Mouse (Mus musculus) midbrain, embryonic 14.5 days (tissue): ENCODE data around the gene Gm20538. TPM values are rescaled to one million over a fixed set of nuclear protein-coding genes. Genes with fewer than 3 reads are reported as not detected.
A peak's percentile ranks its signal among the peaks of the same experiment; 100 is the strongest.

Experiments
- ATAC-seq: fragments of 200-750 bp; cut with Nextera tagmentation; 2 replicates; pipeline ENCODE4 v1.8.0; 2017; ENCODE audit warnings: moderate number of reproducible peaks, moderate library complexity; ENCODE audit not compliant: low FRiP score, low TSS enrichment
- DNase-seq: peaks from one replicate; pipeline ENCODE4 v3.0.0-alpha.2; 2015
- H3K27ac ChIP-seq: fragments of 300-500 bp; sonication (generic); replicated peaks from 2 replicates; pipeline ENCODE4 v1.5.1; 2014; ENCODE audit warnings: mild to moderate bottlenecking, low read depth, low read length, moderate library complexity
- H3K27me3 ChIP-seq: fragments of 300-500 bp; sonication (generic); 2 replicates; pipeline ENCODE4 v1.6.1; 2014; ENCODE audit warnings: low read length, control low read depth, mixed read lengths; ENCODE audit not compliant: control insufficient read depth, insufficient read depth
- H3K36me3 ChIP-seq: fragments of 300-500 bp; sonication (generic); 2 replicates; pipeline ENCODE4 v1.6.1; 2014; ENCODE audit warnings: low read length, control low read depth; ENCODE audit not compliant: control insufficient read depth, insufficient read depth
- H3K4me1 ChIP-seq: fragments of 300-500 bp; sonication (generic); 2 replicates; pipeline ENCODE4 v1.6.1; 2014; ENCODE audit warnings: mild to moderate bottlenecking, antibody characterized with exemption, low read length, control low read depth; ENCODE audit not compliant: control insufficient read depth, insufficient read depth
- H3K4me2 ChIP-seq: fragments of 300-500 bp; sonication (generic); 2 replicates; pipeline ENCODE4 v1.6.1; 2014; ENCODE audit warnings: mild to moderate bottlenecking, low read length, moderate library complexity
- H3K4me3 ChIP-seq: fragments of 300-500 bp; sonication (generic); replicated peaks from 2 replicates; pipeline ENCODE4 v1.5.1; 2014; ENCODE audit warnings: low read depth, low read length
- H3K9ac ChIP-seq: fragments of 300-500 bp; sonication (generic); replicated peaks from 2 replicates; pipeline ENCODE4 v1.6.1; 2014; ENCODE audit warnings: mild to moderate bottlenecking, low read length, moderate library complexity
- H3K9me3 ChIP-seq: fragments of 300-500 bp; sonication (generic); 2 replicates; pipeline ENCODE4 v1.6.1; 2016; ENCODE audit warnings: low read length, control low read depth, mixed read lengths; ENCODE audit not compliant: control insufficient read depth
- WGBS: fragments of 180-500 bp; shearing (Covaris S2); extraction: QIAGEN DNeasy Blood & Tissue Kit; methylation state at CpG from one replicate; pipeline ENCODE4 v1.1.7; 2014; 5-methylcytosine and 5-hydroxymethylcytosine counted together
- polyA plus RNA-seq: library from polyadenylated mRNA; unstranded; fragments of >200 nt; fragmentation: Nextera tagmentation; extraction: Ambion mirVana; gene quantifications from 2 replicates; pipeline ENCODE4 v1.2.1, GENCODE M21; 2014

Gene Gm20538
- polyA plus RNA-seq, 1 experiment from 2014 or later, result not detected

DNA sequence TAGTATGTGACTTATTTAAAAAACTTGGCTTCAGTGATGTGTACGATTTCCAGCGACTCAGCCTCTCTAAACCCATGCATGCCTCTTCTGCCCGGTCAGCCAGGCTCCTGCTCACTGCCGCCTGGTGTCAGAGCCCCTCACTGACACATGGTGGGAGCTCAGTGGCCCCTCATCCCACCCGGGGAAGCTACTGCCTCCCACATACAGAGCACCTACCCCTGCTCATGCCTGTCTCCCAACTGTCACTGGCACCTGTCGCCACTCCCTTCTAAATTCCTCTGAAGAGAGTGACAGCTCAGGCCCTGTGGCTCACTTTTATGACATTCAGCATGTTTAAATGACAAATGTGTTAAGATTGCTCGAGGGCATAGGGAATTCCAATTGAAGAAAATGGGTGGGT, 23.6 kb upstream of the Gm20538 start:
- H3K27ac ChIP-seq, result no peak overlapping the region
- H3K27me3 ChIP-seq, result no peaks in the 10 kb centered on the region
- no peak overlapping the region for H3K9ac ChIP-seq
- no peaks in the 10 kb centered on the region for H3K4me1 ChIP-seq
- H3K4me3 ChIP-seq, result no peak overlapping the region
- no peaks in the 10 kb centered on the region for H3K9me3 ChIP-seq
- no peak for ATAC-seq
- H3K36me3 ChIP-seq, result peaks cover 40% of the 10 kb centered on the region
- no peak for DNase-seq
- no peak overlapping the region for H3K4me2 ChIP-seq
- 82% methylated on average over 7 of the region's 7 CpGs for WGBS

DNA sequence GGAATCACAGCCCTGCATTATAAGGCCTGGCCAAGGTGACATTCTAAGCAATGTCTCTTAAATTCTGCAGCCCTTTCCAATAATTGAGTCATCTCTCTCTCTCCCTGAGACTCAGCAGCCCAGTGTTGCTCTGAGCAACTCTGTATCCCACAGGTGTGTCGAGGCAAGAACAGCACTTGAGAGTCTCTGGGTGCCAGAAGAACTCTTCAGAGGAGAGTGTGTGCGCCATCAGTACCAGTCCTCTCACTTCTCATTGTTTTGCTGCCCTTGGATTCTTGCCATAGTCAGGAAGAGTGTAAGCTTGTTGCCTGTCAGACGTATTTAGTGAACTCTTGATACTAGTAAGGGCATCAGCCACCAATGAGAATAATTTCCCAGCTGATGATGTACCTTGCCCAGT, 15.1 kb upstream of the Gm20538 start:
- Histone ChIP-seq H3K36me3 (peaks cover 80% of the 10 kb centered on the region), H3K9ac (no peak overlapping the region)

DNA sequence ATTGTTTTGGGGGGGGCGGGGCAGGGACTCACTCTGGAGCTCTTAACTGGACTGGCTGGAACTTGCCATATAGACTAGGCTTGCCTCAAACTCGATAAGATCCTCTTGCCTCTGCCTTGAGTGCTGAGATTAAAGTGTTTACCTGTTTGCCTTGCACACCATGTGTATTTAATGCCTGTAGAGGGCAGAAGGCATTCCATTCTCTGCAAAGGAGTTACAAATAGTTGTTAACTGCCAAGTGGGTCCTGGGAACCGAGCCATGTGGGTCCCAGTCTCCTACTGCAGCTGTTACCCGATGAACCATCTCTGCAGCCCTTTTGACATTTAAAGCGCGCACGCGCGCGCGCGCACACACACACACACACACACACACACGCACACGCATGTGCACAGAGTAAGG, 11.4 kb upstream of the Gm20538 start:
- WGBS, result 94% methylated on average over 14 of the region's 14 CpGs
- H3K4me3 ChIP-seq, result peak overlapping the region; percentile 66; the same call in 1 of the 2 replicates
- no peaks in the 10 kb centered on the region for H3K9me3 ChIP-seq
- no peak for ATAC-seq
- no peak overlapping the region; the same call in 1 of the 2 replicates for H3K9ac ChIP-seq
- peaks cover 42% of the 10 kb centered on the region for H3K36me3 ChIP-seq
- H3K4me2 ChIP-seq, result peak overlapping the region; percentile 88
- no peaks in the 10 kb centered on the region for H3K27me3 ChIP-seq
- H3K27ac ChIP-seq, result no peak overlapping the region
- H3K4me1 ChIP-seq, result peaks cover 12% of the 10 kb centered on the region
- DNase-seq, result no peak

More for the DNA sequence above, 15.1 kb upstream of the Gm20538 start:
- WGBS, result 88% methylated on average over 3 of the region's 3 CpGs
- no peak overlapping the region for H3K27ac ChIP-seq
- H3K4me3 ChIP-seq, result no peak overlapping the region
- no peaks in the 10 kb centered on the region for H3K27me3 ChIP-seq
- peaks cover 12% of the 10 kb centered on the region for H3K4me1 ChIP-seq
- no peak for ATAC-seq
- no peak overlapping the region for H3K4me2 ChIP-seq
- no peak for DNase-seq
- no peaks in the 10 kb centered on the region for H3K9me3 ChIP-seq

DNA sequence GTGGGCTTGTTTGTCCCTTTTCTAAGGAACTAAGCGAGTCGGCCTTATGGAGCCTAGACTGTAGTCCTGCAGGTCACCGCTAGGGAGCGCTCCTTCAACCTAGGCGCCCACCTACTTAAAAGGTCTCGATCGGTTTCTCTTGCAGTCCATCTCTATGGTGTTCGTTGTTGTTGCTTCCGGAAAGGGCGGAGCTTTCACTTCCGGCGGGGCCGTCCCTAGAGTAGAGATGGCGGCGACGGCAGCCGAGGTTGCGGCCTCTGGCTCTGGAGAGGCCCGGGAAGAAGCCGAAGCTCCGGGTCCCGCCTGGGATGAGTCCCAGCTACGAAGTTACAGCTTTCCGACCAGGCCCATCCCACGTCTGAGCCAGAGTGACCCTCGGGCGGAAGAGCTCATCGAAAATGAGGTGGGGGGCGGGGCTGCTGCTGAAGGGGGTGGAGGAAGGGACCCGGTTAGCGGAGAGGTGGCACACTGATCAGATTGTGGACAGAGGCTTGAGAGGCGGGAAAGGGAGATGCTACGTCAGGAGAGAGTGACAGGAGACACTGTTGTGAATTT, 10.1 kb upstream of the Gm20538 start, which contains the start of gene Hif1an:
TSS of gene Hif1an (plus strand) at position 199 of the 555 bp plus-strand sequence.
- WGBS, result under 1% methylated on average over 33 of the region's 33 CpGs
- Histone ChIP-seq H3K9ac (peak within 1 kb of the TSS; percentile 72), H3K4me2 (peak within 1 kb of the TSS; percentile 88), H3K4me1 (peaks cover 12% of the 10 kb centered on the region), H3K4me3 (peak within 1 kb of the TSS; percentile 66), H3K9me3 (no peaks in the 10 kb centered on the region), H3K27me3 (no peaks in the 10 kb centered on the region), H3K36me3 (peaks cover 29% of the 10 kb centered on the region), H3K27ac (peak within 1 kb of the TSS; percentile 79)
- ATAC-seq, result peak; percentile 95
- DNase-seq, result peak; percentile 98

DNA sequence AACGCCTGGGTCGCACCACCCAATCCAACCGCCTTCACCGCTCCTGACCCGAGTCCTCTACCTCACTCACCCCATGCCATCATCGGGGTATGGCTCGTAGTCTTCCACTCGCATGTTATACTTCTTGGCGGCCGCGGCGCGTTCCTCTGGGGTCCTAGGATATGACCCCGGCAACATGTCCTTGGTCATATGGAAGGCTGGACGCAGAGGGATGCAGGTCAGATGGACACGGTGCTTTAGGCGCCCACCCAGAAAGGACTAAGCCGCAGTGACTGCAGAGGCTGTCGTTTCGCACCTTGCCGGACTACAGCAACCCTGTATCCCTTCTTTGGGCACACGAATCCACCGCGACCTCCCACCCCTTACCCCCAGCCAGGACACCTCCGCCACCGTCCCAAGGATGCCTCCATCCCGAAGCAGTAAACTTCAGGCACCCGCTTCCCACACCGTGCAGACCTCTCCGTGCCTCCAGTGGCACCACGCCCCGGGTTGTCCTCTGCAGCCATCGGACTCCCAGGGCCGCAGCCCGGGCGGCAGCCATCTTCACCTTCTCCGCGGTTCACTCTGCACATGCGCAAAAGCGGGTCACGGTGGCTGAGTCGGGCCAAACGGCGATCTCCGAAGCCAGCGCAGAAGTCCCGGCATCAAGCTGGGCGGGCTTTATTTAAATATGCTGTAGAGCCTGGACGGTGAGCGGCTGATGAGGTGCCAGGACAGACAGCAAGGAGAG, 2.4 kb upstream of the Gm20538 start, which contains the start of gene Ndufb8:
TSS of gene Ndufb8 (minus strand) at position 580 of the 730 bp plus-strand sequence.
- Histone ChIP-seq H3K4me2 (peak within 1 kb of the TSS; percentile 62), H3K9ac (peak within 1 kb of the TSS; percentile 92), H3K27me3 (no peaks in the 10 kb centered on the region), H3K4me1 (peaks cover 7% of the 10 kb centered on the region; the same call in 1 of the 2 replicates), H3K27ac (peak within 1 kb of the TSS; percentile 68), H3K4me3 (peak within 1 kb of the TSS; percentile 73), H3K36me3 (peaks cover 36% of the 10 kb centered on the region), H3K9me3 (no peaks in the 10 kb centered on the region)
- WGBS, result 1% methylated on average over 50 of the region's 50 CpGs
- peak; percentile 82; the same call in 1 of the 2 replicates for ATAC-seq
- peak; percentile 97 for DNase-seq

DNA sequence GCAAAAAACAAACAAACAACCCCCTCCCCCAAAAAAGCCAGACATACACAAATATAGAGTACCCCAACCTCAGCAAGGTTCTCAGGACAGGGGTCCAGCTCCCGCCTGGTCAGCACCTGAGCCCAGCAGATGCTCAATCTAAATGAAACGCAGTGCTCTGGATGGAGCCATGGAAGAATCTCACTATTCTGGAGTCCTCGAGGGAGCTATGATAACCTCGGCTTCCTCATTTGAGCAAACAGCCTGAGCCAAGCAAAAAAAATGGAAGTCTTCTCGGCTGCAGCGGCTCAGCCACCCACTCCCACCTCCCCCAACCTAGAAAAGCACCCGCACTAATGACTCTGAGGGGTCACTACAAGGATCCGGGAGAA, 1.8 kb upstream of the Gm20538 start:
- Histone ChIP-seq H3K36me3 (peaks cover 42% of the 10 kb centered on the region), H3K27ac (no peak overlapping the region), H3K4me2 (peak overlapping the region; percentile 62), H3K9ac (peak overlapping the region; percentile 92), H3K4me3 (peak overlapping the region; percentile 73), H3K27me3 (no peaks in the 10 kb centered on the region), H3K4me1 (peaks cover 7% of the 10 kb centered on the region; the same call in 1 of the 2 replicates), H3K9me3 (no peaks in the 10 kb centered on the region)
- DNase-seq (peak; percentile 28), ATAC-seq (no peak)
- WGBS, result 7% methylated on average over 8 of the region's 8 CpGs

DNA sequence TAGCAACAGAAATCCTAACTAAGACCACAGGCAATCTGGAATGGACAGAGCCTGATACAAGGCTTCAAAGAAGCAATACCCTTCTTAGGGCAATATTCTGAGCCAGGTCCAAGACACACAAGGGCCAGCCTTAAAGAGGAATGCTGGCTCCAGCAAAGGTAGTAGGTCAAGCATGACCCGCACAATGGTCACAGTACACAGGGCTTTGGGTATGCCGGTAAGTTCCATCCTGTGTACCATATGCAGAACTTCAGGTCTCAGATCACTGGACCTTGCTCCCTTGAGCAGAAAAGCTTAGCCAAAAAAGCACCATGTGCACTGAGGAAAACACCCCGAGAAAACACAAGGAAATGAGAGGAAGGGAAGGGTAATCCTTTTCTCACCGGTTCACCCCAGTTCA, 655 bp upstream of the Gm20538 start:
- no peak for ATAC-seq
- WGBS, result 95% methylated on average over 4 of the region's 4 CpGs
- H3K4me2 ChIP-seq, result 0 out of 2 replicates have a peak overlapping the region, but pooled peaks have one; percentile 62

DNA sequence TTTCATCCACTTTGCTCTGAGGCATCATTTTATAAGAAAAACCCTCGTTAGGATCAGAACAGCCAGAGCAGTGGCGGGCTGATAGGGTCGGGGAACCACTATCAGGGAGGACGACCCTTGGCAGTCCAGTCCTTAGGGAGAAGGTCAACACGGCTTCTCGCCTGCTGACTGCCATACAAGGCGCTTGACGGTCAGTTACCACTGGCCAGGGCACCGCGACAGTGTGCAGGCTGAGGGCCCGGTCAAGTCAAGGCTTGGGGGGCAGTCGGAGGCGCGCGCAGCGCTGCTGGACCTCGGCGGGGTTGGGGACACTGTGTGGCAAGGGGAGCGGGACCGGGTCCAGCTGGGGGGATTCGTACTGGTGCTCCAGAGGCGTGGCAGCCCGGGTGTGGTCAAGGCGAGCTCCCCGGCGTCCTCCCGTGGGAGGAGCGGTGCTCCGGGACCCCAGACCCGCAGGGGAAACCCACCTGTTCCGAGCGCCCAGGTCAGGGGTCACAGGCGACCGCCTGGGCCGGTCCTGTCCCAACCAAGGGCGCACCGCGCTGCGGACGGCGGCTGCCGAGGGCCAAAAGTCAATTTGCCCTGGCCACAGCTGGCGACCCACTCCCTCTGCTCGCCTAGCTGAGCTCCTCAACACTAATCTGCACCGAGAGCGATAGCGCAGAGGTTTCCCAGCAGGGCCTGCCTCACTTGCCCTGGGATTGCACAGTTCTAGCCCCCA, 7.2 kb downstream of the Gm20538 start, which contains the start of gene Sec31b:
TSS of gene Sec31b (minus strand) at position 544 of the 721 bp plus-strand sequence.
- ATAC-seq (no peak), DNase-seq (peak; percentile 27)
- Histone ChIP-seq H3K9ac (peak within 1 kb of the TSS; percentile 45), H3K36me3 (peaks cover 27% of the 10 kb centered on the region), H3K4me1 (peaks cover 6% of the 10 kb centered on the region; the same call in 1 of the 2 replicates), H3K4me2 (peak within 1 kb of the TSS; percentile 61), H3K4me3 (peak within 1 kb of the TSS; percentile 40), H3K9me3 (0 out of 2 replicates have a peak, but pooled peaks cover 4% of the 10 kb centered on the region), H3K27ac (no peak within 1 kb of the TSS), H3K27me3 (peaks cover 27% of the 10 kb centered on the region)
- WGBS, result 1% methylated on average over 47 of the region's 47 CpGs

More for the DNA sequence above, 655 bp upstream of the Gm20538 start:
- Histone ChIP-seq H3K9ac (no peak overlapping the region), H3K9me3 (no peaks in the 10 kb centered on the region), H3K4me1 (peaks cover 7% of the 10 kb centered on the region; the same call in 1 of the 2 replicates), H3K36me3 (peaks cover 53% of the 10 kb centered on the region), H3K4me3 (no peak overlapping the region), H3K27me3 (no peaks in the 10 kb centered on the region), H3K27ac (no peak overlapping the region)
- DNase-seq, result no peak
